Mouse (Mus musculus): ENCODE data around the gene 2900011O08Rik.

Gene 2900011O08Rik

DNA sequence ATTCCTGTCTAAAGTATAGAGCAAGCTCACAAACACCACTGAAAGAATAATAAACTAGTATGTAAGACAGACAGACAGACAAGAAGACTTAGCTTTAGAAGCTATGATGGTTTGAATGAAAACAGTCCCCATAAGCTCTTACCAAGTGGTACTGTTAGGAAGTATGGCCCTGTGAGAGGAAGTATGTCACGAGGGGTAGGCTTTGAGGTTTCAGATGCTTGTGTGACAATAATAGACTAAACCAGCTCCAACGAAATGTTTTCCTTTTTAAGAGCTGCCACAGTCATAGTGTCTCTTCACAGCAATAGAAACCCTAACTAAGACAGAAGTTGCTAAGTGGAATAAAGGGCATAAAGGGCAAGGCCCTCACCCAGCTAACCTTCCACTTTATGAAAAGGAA, 148.6 kb downstream of the 2900011O08Rik start:
- no peak for DNase-seq (ENCODE audit: low spot score in 2 of 2)

GRCm38 (mm10) chr16:14137976-14138561, 151.7 kb downstream of the 2900011O08Rik start:
- no peak for DNase-seq (ENCODE audit: low spot score in 2 of 2)

DNA sequence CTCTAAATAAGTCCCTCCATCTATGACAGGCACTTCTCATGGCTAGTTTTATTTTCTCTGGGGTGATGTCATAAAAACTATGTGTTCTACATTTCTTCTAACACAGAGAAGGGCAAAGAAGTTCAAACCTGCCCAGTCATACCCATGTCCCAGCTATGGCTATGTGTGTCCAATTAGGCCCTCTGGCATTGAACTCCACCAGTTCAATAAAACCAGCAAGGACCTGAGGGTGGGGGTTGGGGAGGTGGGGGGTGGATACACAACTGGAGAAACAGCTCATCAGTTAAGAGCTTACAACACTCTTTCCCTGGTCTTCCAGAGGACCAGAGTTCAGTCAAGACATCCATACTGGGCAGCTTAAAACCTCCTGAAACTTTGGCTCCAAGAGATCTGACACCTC, 152.7 kb downstream of the 2900011O08Rik start:
- DNase-seq (ENCODE audit: low spot score in 2 of 2), result no peak

GRCm38 (mm10) chr16:14143298-14143697, 156.9 kb downstream of the 2900011O08Rik start:
- no peak for DNase-seq (ENCODE audit: low spot score in 2 of 2)

GRCm38 (mm10) chr16:14147712-14148111, 161.3 kb downstream of the 2900011O08Rik start:
- DNase-seq (ENCODE audit: low spot score in 2 of 2), result no peak

Data from frontal cortex, postnatal 36 days (tissue).